Mouse (Mus musculus) thymus, adult 2 months (tissue): ENCODE results near the gene Pla2g2c.

Experiments used
- CTCF ChIP-seq: fragments of 200-500 bp; IDR thresholded peaks from 2 replicates; pipeline ENCODE4 v1.5.1; 2012; ENCODE audit warnings: mild to moderate bottlenecking, control low read depth, low read length, moderate library complexity, borderline replicate concordance; ENCODE audit not compliant: control insufficient read depth, poor library complexity, insufficient read depth; ENCODE audit errors: extremely low read depth
- POLR2A ChIP-seq: fragments of 200-500 bp; IDR thresholded peaks from 2 replicates; pipeline ENCODE4 v1.6.1; 2012; ENCODE audit warnings: mild to moderate bottlenecking, low read length, control low read depth, moderate library complexity; ENCODE audit not compliant: control insufficient read depth, poor library complexity, insufficient read depth; ENCODE audit errors: extremely low read depth

DNA sequence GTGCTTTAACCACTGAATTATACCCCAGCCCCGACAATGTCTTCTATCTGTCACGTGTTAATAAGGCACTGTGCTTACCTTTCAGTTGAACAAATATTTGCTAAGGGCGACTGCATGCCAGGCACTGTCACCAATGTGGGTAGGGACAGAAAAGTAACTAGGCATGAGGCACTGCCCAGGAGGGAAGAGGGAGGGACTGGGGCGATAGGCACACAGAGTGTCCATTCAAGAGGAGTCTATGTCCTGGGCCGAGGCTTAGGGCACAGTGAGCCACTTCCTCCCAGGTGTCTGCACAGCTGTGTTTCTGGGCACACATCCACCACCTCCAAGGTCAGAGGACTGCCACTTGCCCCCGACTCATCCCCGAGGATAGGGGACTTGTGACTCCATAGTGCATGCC, 12.4 kb downstream of the Pla2g2c start, which contains the start of gene Ubxn10:
- no peak for TF ChIP-seq POLR2A
- no peak for TF ChIP-seq CTCF
